Mouse (Mus musculus): ENCODE measurements around the gene Defb19. TPM values are rescaled to one million over a fixed set of nuclear protein-coding genes. Genes with fewer than 3 reads are reported as not detected.

Gene Defb19
- polyA plus RNA-seq, 1 experiment from 2014 or later = not detected

DNA sequence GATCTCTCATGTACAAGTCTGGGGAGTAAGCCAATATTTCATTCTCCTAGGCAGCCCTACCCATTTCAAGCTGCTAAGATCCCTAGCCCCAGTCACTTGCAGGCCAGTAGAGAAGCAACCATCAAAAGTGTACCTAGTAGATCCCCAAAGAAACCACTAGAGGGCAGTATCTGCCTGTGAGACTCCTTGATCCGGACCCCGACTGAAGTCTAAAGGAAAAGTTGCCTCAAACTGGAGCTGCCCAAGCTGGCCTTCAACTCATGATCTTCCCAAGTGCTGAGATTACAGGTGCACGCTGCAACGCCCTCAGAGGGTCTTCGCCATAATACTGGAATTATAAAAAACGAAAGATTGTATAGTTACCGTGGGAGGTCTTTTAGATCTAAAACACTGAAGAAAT, 35.5 kb upstream of the Defb19 start:
- TF ChIP-seq EP300 (optimal IDR thresholded peaks at IDR 0.05) (no peak), CTCF (IDR thresholded peaks at IDR 0.05; ENCODE audit: low read depth) (peak; percentile 95)
- no peaks in the 10 kb centered on the region for H3K9me3 ChIP-seq (ENCODE audit: control insufficient read depth, low read length)
- H3K9ac ChIP-seq (ENCODE audit: low read length) = no peak overlapping the region
- H3K4me3 ChIP-seq (ENCODE audit: low read depth, low read length) = no peak overlapping the region
- no peaks in the 10 kb centered on the region for H3K4me1 ChIP-seq (replicated peaks; ENCODE audit: control insufficient read depth, insufficient read depth)
- H3K4me2 ChIP-seq (replicated peaks; ENCODE audit: low read depth) = no peak overlapping the region
- no peaks in the 10 kb centered on the region for H3K27me3 ChIP-seq (ENCODE audit: control insufficient read depth, insufficient read depth, low read length)
- DNase-seq (ENCODE audit: low spot score) (peak; percentile 38), ATAC-seq (ENCODE audit: low FRiP score, low TSS enrichment) (peak; percentile 80; the same call in 1 of the 2 replicates)
- no peak overlapping the region for H3K27ac ChIP-seq (replicated peaks)
- WGBS = 10% methylated on average over 7 of the region's 7 CpGs
- no peaks in the 10 kb centered on the region for H3K36me3 ChIP-seq (ENCODE audit: control insufficient read depth, insufficient read depth, low read length)

DNA sequence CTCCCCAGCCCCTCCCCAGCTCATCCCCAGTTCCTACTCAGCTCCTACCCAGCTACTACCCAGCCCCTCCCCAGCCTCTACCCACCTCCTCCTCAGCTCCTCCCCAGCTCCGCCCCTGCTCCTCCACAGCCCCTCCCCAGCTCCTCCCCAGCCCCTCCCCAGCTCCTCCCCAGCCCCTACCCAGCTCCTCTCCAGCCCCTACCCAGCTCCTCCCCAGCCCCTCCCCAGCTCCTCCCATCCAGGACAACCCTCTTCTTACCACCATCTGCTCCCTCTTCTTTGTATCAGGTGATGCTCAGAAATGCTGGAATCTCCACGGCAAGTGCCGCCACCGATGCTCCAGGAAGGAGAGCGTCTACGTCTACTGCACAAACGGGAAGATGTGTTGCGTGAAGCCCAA, 32.1 kb upstream of the Defb19 start:
- Histone ChIP-seq H3K4me2 (replicated peaks; ENCODE audit: low read depth) (no peak overlapping the region), H3K9me3 (ENCODE audit: control insufficient read depth, low read length) (no peaks in the 10 kb centered on the region), H3K4me3 (ENCODE audit: low read depth, low read length) (no peak overlapping the region), H3K9ac (ENCODE audit: low read length) (no peak overlapping the region), H3K27ac (replicated peaks) (no peak overlapping the region), H3K27me3 (ENCODE audit: control insufficient read depth, insufficient read depth, low read length) (no peaks in the 10 kb centered on the region), H3K4me1 (replicated peaks; ENCODE audit: control insufficient read depth, insufficient read depth) (no peaks in the 10 kb centered on the region), H3K36me3 (ENCODE audit: control insufficient read depth, insufficient read depth, low read length) (no peaks in the 10 kb centered on the region)
- TF ChIP-seq CTCF (IDR thresholded peaks at IDR 0.05; ENCODE audit: low read depth) = no peak
- no peak for TF ChIP-seq EP300 (optimal IDR thresholded peaks at IDR 0.05)
- 36% methylated on average over 7 of the region's 8 CpGs for WGBS
- DNase-seq (ENCODE audit: low spot score) = no peak
- ATAC-seq (ENCODE audit: low FRiP score, low TSS enrichment) = no peak

DNA sequence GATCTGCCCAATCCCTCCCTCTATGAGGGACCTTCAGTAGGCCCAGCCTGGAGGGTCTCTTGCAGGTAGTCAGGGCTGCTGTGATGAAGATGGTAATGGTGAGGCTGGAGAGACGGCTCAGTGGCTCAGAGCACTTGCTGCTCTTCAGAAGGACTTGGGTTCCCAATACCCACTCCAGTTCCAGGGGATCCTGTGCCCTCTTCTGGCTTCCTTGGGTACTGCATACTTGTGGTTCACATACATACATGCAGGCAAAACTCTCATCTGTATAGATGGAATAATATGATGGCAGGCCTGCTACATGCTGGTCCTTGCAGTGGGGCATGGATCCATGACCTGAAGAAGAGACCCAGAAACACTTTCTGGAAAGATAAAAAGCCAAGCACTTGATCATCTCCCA, 28.6 kb upstream of the Defb19 start:
- no peak overlapping the region for H3K4me3 ChIP-seq (ENCODE audit: low read depth, low read length)
- no peak overlapping the region for H3K9ac ChIP-seq (ENCODE audit: low read length)
- TF ChIP-seq EP300 (optimal IDR thresholded peaks at IDR 0.05) = no peak
- peak; percentile 20; the same call in 1 of the 2 replicates for TF ChIP-seq CTCF (IDR thresholded peaks at IDR 0.05; ENCODE audit: low read depth)
- DNase-seq (ENCODE audit: low spot score) (no peak), ATAC-seq (ENCODE audit: low FRiP score, low TSS enrichment) (no peak)
- 100% methylated on average over 1 of the region's 1 CpGs for WGBS
- no peaks in the 10 kb centered on the region for H3K27me3 ChIP-seq (ENCODE audit: control insufficient read depth, insufficient read depth, low read length)
- H3K4me1 ChIP-seq (replicated peaks; ENCODE audit: control insufficient read depth, insufficient read depth) = no peaks in the 10 kb centered on the region
- no peak overlapping the region for H3K27ac ChIP-seq (replicated peaks)
- no peaks in the 10 kb centered on the region for H3K9me3 ChIP-seq (ENCODE audit: control insufficient read depth, low read length)
- H3K36me3 ChIP-seq (ENCODE audit: control insufficient read depth, insufficient read depth, low read length) = no peaks in the 10 kb centered on the region
- H3K4me2 ChIP-seq (replicated peaks; ENCODE audit: low read depth) = no peak overlapping the region

DNA sequence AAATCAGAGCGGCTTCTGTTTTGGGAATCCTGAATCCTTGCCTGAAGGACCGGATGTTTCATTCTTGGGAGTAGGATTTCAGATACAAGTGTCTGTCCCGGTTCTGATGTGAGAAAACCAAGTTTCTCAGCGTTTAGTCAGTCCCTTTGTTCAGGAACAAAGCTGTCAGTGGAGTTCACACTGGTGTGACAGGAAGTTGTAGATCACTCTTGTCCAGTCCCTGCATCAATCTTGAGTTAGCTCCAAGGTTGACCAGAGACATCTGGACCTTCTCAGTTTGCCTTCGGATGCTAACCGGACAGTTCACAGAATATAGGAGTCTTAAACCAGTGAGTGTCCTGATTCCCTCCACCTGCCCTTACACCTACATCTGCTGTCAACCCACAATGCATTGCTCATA, 27.6 kb upstream of the Defb19 start:
- H3K4me1 ChIP-seq (replicated peaks; ENCODE audit: control insufficient read depth, insufficient read depth) = no peaks in the 10 kb centered on the region
- no peak for TF ChIP-seq EP300 (optimal IDR thresholded peaks at IDR 0.05)
- no peak for TF ChIP-seq CTCF (IDR thresholded peaks at IDR 0.05; ENCODE audit: low read depth)
- ATAC-seq (ENCODE audit: low FRiP score, low TSS enrichment) = no peak
- H3K27me3 ChIP-seq (ENCODE audit: control insufficient read depth, insufficient read depth, low read length) = no peaks in the 10 kb centered on the region
- no peak overlapping the region for H3K27ac ChIP-seq (replicated peaks)
- H3K9me3 ChIP-seq (ENCODE audit: control insufficient read depth, low read length) = no peaks in the 10 kb centered on the region
- WGBS = 38% methylated on average over 6 of the region's 6 CpGs
- no peak for DNase-seq (ENCODE audit: low spot score)
- H3K9ac ChIP-seq (ENCODE audit: low read length) = no peak overlapping the region
- H3K4me2 ChIP-seq (replicated peaks; ENCODE audit: low read depth) = no peak overlapping the region
- no peak overlapping the region for H3K4me3 ChIP-seq (ENCODE audit: low read depth, low read length)
- no peaks in the 10 kb centered on the region for H3K36me3 ChIP-seq (ENCODE audit: control insufficient read depth, insufficient read depth, low read length)

DNA sequence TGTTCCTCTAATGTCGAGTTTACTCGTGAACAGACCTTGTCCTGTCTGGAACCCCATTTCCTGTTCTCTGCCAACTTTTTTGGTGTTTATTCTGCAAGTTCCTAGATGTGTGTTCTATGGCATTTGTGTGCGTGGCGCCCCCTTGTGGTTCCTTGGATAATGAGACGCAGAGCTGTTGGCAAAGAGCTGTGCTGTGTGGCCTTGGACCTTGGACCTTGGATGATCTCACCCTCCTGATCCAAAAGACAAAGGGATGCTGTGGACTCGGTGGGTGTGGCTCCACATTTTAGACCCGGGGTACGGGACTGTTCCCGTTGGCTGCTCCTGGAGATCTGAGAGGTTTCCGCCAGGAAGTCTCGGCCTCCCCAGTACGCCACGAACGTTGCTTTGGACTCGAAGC, 23.9 kb upstream of the Defb19 start, which contains the start of gene Defb36:
Gene Defb36, plus strand, starts transcription at position 271 of the 400 bp plus-strand sequence.
- Histone ChIP-seq H3K27ac (replicated peaks) (no peak within 1 kb of the TSS), H3K27me3 (ENCODE audit: control insufficient read depth, insufficient read depth, low read length) (no peaks in the 10 kb centered on the region), H3K9me3 (ENCODE audit: control insufficient read depth, low read length) (no peaks in the 10 kb centered on the region), H3K4me2 (replicated peaks; ENCODE audit: low read depth) (no peak within 1 kb of the TSS), H3K9ac (ENCODE audit: low read length) (no peak within 1 kb of the TSS), H3K36me3 (ENCODE audit: control insufficient read depth, insufficient read depth, low read length) (no peaks in the 10 kb centered on the region), H3K4me3 (ENCODE audit: low read depth, low read length) (no peak within 1 kb of the TSS), H3K4me1 (replicated peaks; ENCODE audit: control insufficient read depth, insufficient read depth) (no peaks in the 10 kb centered on the region)
- WGBS = 81% methylated on average over 15 of the region's 15 CpGs
- ATAC-seq (ENCODE audit: low FRiP score, low TSS enrichment) = 0 out of 2 replicates have a peak, but pooled peaks have one; percentile 22
- TF ChIP-seq CTCF (IDR thresholded peaks at IDR 0.05; ENCODE audit: low read depth) (peak; percentile 64), EP300 (optimal IDR thresholded peaks at IDR 0.05) (no peak)
- peak; percentile 49 for DNase-seq (ENCODE audit: low spot score)

DNA sequence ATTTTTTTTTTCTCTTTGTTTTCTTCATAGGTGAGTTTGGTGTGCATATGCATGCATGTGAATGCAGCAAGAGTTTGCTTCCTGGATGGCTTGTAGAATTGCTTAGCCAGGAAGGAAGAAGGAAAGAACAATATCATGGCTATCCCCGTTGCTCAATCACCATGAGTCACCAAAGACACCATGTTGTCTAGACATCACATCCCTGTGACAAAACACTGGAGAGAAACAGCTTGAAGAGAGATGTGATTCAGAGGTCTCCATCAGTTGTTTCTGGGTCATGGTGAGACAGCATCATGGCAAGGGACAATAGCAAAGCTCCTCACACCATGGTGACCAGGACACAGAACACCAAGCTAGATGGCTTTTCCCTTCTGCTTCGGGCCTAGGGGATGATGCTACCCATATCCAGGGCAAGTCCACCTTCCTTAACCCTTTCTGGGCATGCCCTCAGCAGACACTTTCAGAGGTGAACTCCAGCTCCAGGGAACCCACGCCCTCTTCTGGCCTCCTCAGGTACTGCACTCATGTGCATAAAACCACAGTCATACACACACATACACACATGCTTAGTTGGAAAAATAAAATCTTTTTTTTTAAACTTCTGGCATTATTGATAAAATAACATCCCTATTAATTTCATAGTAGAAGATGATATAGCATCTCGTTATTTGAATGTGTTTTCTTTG, 21.3 kb upstream of the Defb19 start:
- DNase-seq (ENCODE audit: low spot score) = no peak
- Histone ChIP-seq H3K27ac (replicated peaks) (no peak overlapping the region), H3K4me1 (replicated peaks; ENCODE audit: control insufficient read depth, insufficient read depth) (no peaks in the 10 kb centered on the region), H3K36me3 (ENCODE audit: control insufficient read depth, insufficient read depth, low read length) (no peaks in the 10 kb centered on the region), H3K4me2 (replicated peaks; ENCODE audit: low read depth) (no peak overlapping the region), H3K9me3 (ENCODE audit: control insufficient read depth, low read length) (no peaks in the 10 kb centered on the region), H3K4me3 (ENCODE audit: low read depth, low read length) (no peak overlapping the region), H3K9ac (ENCODE audit: low read length) (no peak overlapping the region), H3K27me3 (ENCODE audit: control insufficient read depth, insufficient read depth, low read length) (no peaks in the 10 kb centered on the region)
- TF ChIP-seq EP300 (optimal IDR thresholded peaks at IDR 0.05) = no peak
- TF ChIP-seq CTCF (IDR thresholded peaks at IDR 0.05; ENCODE audit: low read depth) = peak; percentile 49
- ATAC-seq (ENCODE audit: low FRiP score, low TSS enrichment) = no peak
- WGBS = 68% methylated on average over 4 of the region's 4 CpGs

Measured in stomach, postnatal 0 days (tissue).